Mouse (Mus musculus) inflammation-experienced regulatory T-cells, adult 6 months (primary cell): ENCODE data around the gene Tapbp. TPM values are rescaled to one million over a fixed set of nuclear protein-coding genes. Genes with fewer than 3 reads are reported as not detected.
A peak's percentile ranks its signal among the peaks of the same experiment; 100 is the strongest.

Experiments
- ATAC-seq: one replicate; pipeline ENCODE4 v1.8.0; 2017
- polyA plus RNA-seq, 3 experiments: library from polyadenylated mRNA; unstranded; fragments of 100-300 nt; shearing (Covaris generic); gene quantifications; one replicate each; pipeline ENCODE4 v1.2.1; 2017

Tapbp gene
- polyA plus RNA-seq, 3 experiments from 2014 or later = 367 to 428 (median 385) TPM

GRCm38 (mm10) chr17:33968927-33969326, 53.2 kb downstream of the Tapbp start:
- ATAC-seq = peak; percentile 57

GRCm38 (mm10) chr17:33969394-33969793, 53.7 kb downstream of the Tapbp start:
- no peak for ATAC-seq

DNA sequence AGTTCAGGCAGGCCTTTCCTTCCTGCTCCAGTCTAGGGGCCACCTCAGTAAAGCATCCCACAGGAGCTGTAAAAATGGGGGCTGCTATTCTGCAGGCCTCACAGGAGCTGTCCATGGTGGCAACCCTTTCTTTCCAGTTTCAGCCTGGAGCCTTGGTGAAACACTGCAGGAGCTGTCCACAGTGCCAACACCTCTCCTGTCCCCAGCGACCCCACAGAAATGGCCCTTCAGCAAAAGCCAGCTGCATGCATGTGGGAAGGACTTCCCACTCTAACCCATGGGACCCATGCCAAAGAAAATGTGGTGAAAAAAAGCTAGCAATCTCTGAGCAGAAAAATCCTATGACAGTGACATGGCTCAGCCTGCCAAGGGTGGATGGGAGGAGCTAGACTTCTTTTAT, 57.0 kb downstream of the Tapbp start:
- ATAC-seq = no peak

DNA sequence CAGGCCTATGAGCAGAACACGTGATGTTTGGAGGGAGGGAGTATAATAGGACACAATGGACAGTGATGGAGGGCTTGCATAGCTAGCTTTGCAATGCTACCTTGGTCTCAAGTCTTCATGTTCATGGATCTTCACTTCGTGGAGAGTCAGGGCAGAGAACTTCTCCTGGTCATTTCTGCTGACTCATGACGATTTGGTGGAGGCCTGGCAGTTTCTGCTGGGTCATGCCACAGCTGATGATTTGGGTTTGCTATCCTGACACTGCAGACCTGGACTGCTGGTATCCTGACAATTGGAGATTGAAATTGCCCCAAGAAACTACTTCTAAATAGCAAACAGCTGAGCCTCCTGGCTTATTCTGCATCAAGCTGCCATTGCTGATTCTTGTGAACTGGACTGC, 57.9 kb downstream of the Tapbp start:
- ATAC-seq = no peak

GRCm38 (mm10) chr17:33977861-33978557, 62.3 kb downstream of the Tapbp start:
- no peak for ATAC-seq

- peak; percentile 72 for ATAC-seq
These were observed 62.9 kb downstream of the Tapbp start for GRCm38 (mm10) chr17:33978631-33979031.

Other genes with a start within 250 kb of the Tapbp start
- gene Hnrnpm, start 229.0 kb upstream of the Tapbp start, polyA plus RNA-seq = 100 to 1,000 TPM; 269 to 417 (median 346) TPM
- gene March2, start 197.2 kb upstream of the Tapbp start, polyA plus RNA-seq = 10 to 100 TPM; 22.4 to 38.0 (median 23.1) TPM
- gene Rab11b, start 155.4 kb upstream of the Tapbp start, polyA plus RNA-seq = 100 to 1,000 TPM; 261 to 354 (median 270) TPM
- gene Angptl4, start 134.1 kb upstream of the Tapbp start, polyA plus RNA-seq = 1 to 10 TPM; 3.5 to 5.9 (median 4.1) TPM
- 1 to 10 TPM; 2.4 to 2.7 (median 2.4) TPM for gene Kank3, start 105.4 kb upstream of the Tapbp start, polyA plus RNA-seq
- gene Rps28, start 91.3 kb upstream of the Tapbp start, polyA plus RNA-seq = 1,000 to 10,000 TPM; 1,118 to 2,316 (median 1,890) TPM
- gene Ndufa7, start 91.3 kb upstream of the Tapbp start, polyA plus RNA-seq = 100 to 1,000 TPM; 364 to 457 (median 417) TPM
- gene Cd320, start 72.8 kb upstream of the Tapbp start, polyA plus RNA-seq = 10 to 100 TPM; 11.2 to 11.6 (median 11.2) TPM
- gene Gm7029, start 42.1 kb upstream of the Tapbp start, polyA plus RNA-seq = not detected
- gene Kifc1, start 25.2 kb upstream of the Tapbp start, polyA plus RNA-seq = 1 to 10 TPM in 2 of 3 experiments, under 1 TPM in 1; 0.20 to 7.4 (median 1.3) TPM
- gene Platr17, start 10.8 kb upstream of the Tapbp start, polyA plus RNA-seq = 10 to 100 TPM in 1 of 3 experiments, 1 to 10 TPM in 2; 5.3 to 10.1 (median 5.4) TPM
- gene Daxx, start 6.5 kb upstream of the Tapbp start, polyA plus RNA-seq = 100 to 1,000 TPM; 101 to 116 (median 102) TPM
- 1 to 10 TPM; 3.7 to 6.8 (median 4.8) TPM for gene Zbtb22, start within 50 bp of the Tapbp start, polyA plus RNA-seq
- 10 to 100 TPM; 14.3 to 37.4 (median 31.7) TPM for gene Rgl2, start 13.6 kb downstream of the Tapbp start, polyA plus RNA-seq
- 100 to 1,000 TPM; 114 to 135 (median 124) TPM for gene Pfdn6, start 24.4 kb downstream of the Tapbp start, polyA plus RNA-seq
- gene Wdr46, start 24.8 kb downstream of the Tapbp start, polyA plus RNA-seq = 10 to 100 TPM in 2 of 3 experiments, 1 to 10 TPM in 1; 6.8 to 11.0 (median 10.1) TPM
- gene B3galt4, start 35.6 kb downstream of the Tapbp start, polyA plus RNA-seq = 10 to 100 TPM; 12.8 to 15.1 (median 13.9) TPM
- gene Vps52, start 39.9 kb downstream of the Tapbp start, polyA plus RNA-seq = 10 to 100 TPM; 27.6 to 30.0 (median 27.8) TPM
- 1,000 to 10,000 TPM; 3,532 to 7,587 (median 7,167) TPM for gene Rps18, start 40.1 kb downstream of the Tapbp start, polyA plus RNA-seq
- 1,000 to 10,000 TPM; 4,943 to 7,708 (median 5,398) TPM for gene H2-K1, start 84.4 kb downstream of the Tapbp start, polyA plus RNA-seq
- gene Ring1, start 108.8 kb downstream of the Tapbp start, polyA plus RNA-seq = 1 to 10 TPM; 1.6 to 2.8 (median 2.5) TPM
- 10 to 100 TPM; 28.0 to 31.5 (median 30.7) TPM for gene H2-Ke6, start 112.2 kb downstream of the Tapbp start, polyA plus RNA-seq
- 10 to 100 TPM; 40.8 to 49.3 (median 44.7) TPM for gene Slc39a7, start 115.8 kb downstream of the Tapbp start, polyA plus RNA-seq
- 10 to 100 TPM in 2 of 3 experiments, 1 to 10 TPM in 1; 7.8 to 10.6 (median 10.1) TPM for gene Rxrb, start 115.9 kb downstream of the Tapbp start, polyA plus RNA-seq
- gene Col11a2, start 123.5 kb downstream of the Tapbp start, polyA plus RNA-seq = under 1 TPM in 1 of 3 experiments, not detected in 2; 0.21 TPM
- 10 to 100 TPM; 14.3 to 81.2 (median 53.9) TPM for gene H2-Oa, start 176.4 kb downstream of the Tapbp start, polyA plus RNA-seq
- 100 to 1,000 TPM in 2 of 3 experiments, 10 to 100 TPM in 1; 75.8 to 241 (median 198) TPM for gene H2-DMa, start 203.6 kb downstream of the Tapbp start, polyA plus RNA-seq
- gene Brd2, start 206.7 kb downstream of the Tapbp start, polyA plus RNA-seq = 100 to 1,000 TPM; 115 to 154 (median 144) TPM
- gene H2-DMb2, start 227.4 kb downstream of the Tapbp start, polyA plus RNA-seq = 10 to 100 TPM in 2 of 3 experiments, 1 to 10 TPM in 1; 9.2 to 14.4 (median 11.3) TPM
- gene H2-DMb1, start 237.2 kb downstream of the Tapbp start, polyA plus RNA-seq = 1 to 10 TPM; 2.3 to 5.0 (median 4.5) TPM